Mouse (Mus musculus) thymus, adult 2 months (tissue): ENCODE measurements at regions not wholly inside any gene's neighbourhood (a gene's known extent, or its start where the extent isn't known, plus 50 kb on each side); places are given as distances from the start of the nearest gene placed in this dataset.

Experiments used
- CTCF ChIP-seq: fragments of 200-500 bp; IDR thresholded peaks from 2 replicates; pipeline ENCODE4 v1.5.1; 2012; ENCODE audit warnings: mild to moderate bottlenecking, control low read depth, low read length, moderate library complexity, borderline replicate concordance; ENCODE audit not compliant: control insufficient read depth, poor library complexity, insufficient read depth; ENCODE audit errors: extremely low read depth
- POLR2A ChIP-seq: fragments of 200-500 bp; IDR thresholded peaks from 2 replicates; pipeline ENCODE4 v1.6.1; 2012; ENCODE audit warnings: mild to moderate bottlenecking, low read length, control low read depth, moderate library complexity; ENCODE audit not compliant: control insufficient read depth, poor library complexity, insufficient read depth; ENCODE audit errors: extremely low read depth

DNA sequence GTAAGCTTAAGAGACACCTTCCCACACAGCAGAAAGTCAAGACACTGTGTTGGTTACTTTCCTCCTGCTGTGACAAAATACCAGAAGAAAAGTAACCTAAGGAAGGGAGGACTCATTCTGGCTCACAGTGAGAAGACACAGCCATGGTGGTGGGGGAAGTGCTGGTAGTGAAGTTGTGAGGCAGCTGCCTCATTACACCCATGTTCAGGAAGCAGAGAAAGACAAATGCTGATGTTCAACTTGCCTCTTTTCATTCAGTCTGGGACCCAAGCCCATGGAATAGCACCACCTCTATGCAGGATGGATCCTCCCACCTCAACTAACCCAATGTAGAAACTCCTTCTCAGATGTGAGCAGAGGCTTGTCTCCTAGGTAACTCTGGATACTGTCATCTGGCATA is 60.5 kb upstream of the Chchd3 start:
- TF ChIP-seq CTCF (no peak), POLR2A (no peak)
